30 mouse cellular contexts compared by ENCODE assay signal in the genomic region with DNA sequence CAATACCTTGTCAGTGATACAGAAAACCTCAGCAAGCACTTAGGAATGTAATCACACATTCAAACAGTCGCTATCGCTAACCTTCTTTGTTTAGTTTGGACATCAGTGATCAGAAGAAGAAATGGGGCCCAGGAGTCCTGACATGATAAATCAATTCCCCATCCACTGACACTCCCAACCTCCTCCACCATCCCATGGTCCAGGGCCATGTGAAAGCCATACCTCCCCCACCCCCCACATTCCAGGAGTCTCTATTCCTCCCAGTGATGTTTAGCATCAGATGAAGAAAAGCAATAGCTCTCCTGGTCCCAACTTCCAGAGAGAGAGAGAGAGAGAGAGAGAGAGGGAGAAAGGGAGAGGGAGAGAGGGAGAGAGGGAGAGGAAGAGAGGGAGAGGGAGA. TPM values are rescaled to one million over a fixed set of nuclear protein-coding genes. Genes with fewer than 3 reads are reported as not detected.
A peak's percentile ranks its signal among the peaks of the same experiment; 100 is the strongest.
DNase-seq lines count a peak whose midpoint lies in the region; ATAC-seq lines count a peak whose summit lies in the region.
"Had no signal": no experiment of that assay in that cellular context is flagged by ENCODE, and none has a peak within 500 bp of the region (broad histone marks: within the 10 kb centered on the region; RNA-seq: fewer than 3 reads in every experiment).

No protein-coding gene starts in this region.

- DNase-seq in forebrain, embryonic 10.5 days (ENCODE audit: extremely low spot score, low spot score), result no peak
- no peak for DNase-seq in forebrain, embryonic 14.5 days (ENCODE audit: low spot score)
- DNase-seq in kidney, adult 11 months, result no peak
- DNase-seq in R1 (ENCODE audit: low read depth, low spot score), result peak; percentile 41
- no peak for DNase-seq in gastrocnemius, postnatal 4 days (ENCODE audit: low spot score in 2 of 2)
- DNase-seq in gastrocnemius, postnatal 25 days, result no peak
- DNase-seq: adrenal gland, adult 8-10 months; cerebellum, adult 8-10 months; cerebellum, postnatal 25 days; gastrocnemius, postnatal 36 days; heart, postnatal 36 days; kidney, postnatal 10 days; layer of hippocampus, adult 9-11 months; liver, postnatal 0 days; lung, postnatal 10 days; retina, postnatal 1 day; right cerebral cortex, postnatal 25 days had no signal

- 91% methylated on average over 2 of the region's 2 CpGs for WGBS in forebrain, embryonic 10.5 days
- WGBS in forebrain, embryonic 14.5 days, result 86% methylated on average over 2 of the region's 2 CpGs
- WGBS in kidney, embryonic 14.5 days, result 40% methylated on average over 2 of the region's 2 CpGs
- WGBS in forebrain, embryonic 15.5 days, result 88% methylated on average over 2 of the region's 2 CpGs

- ATAC-seq in forebrain, embryonic 14.5 days, result no peak
- peak; percentile 73 for ATAC-seq in kidney, embryonic 14.5 days (ENCODE audit: low FRiP score, low TSS enrichment)
- ATAC-seq in forebrain, embryonic 15.5 days (replicated peaks), result no peak
- ATAC-seq: intestine, postnatal 0 days; liver, embryonic 12.5 days; liver, postnatal 0 days had no signal

- no peaks in the 10 kb centered on the region for H3K27me3 ChIP-seq in forebrain, embryonic 10.5 days (ENCODE audit: poor library complexity, severe bottlenecking)
- H3K27me3 ChIP-seq in forebrain, embryonic 14.5 days (replicated peaks; ENCODE audit: control insufficient read depth, insufficient read depth, low read length), result no peaks in the 10 kb centered on the region
- no peaks in the 10 kb centered on the region for H3K27me3 ChIP-seq in kidney, embryonic 14.5 days (ENCODE audit: control insufficient read depth, insufficient read depth, low read length)
- no peaks in the 10 kb centered on the region for H3K27me3 ChIP-seq in forebrain, embryonic 15.5 days
- H3K27me3 ChIP-seq: CH12.LX; heart, embryonic 15.5 days; hindbrain, embryonic 12.5 days; liver, embryonic 12.5 days; midbrain, embryonic 15.5 days; neural tube, embryonic 15.5 days; stomach, embryonic 15.5 days had no signal

- peaks cover 61% of the 10 kb centered on the region for H3K36me3 ChIP-seq in forebrain, embryonic 10.5 days (replicated peaks)
- H3K36me3 ChIP-seq in forebrain, embryonic 14.5 days (ENCODE audit: control insufficient read depth, insufficient read depth, low read length), result peaks cover 34% of the 10 kb centered on the region
- peaks cover 35% of the 10 kb centered on the region for H3K36me3 ChIP-seq in kidney, embryonic 14.5 days (ENCODE audit: control insufficient read depth, insufficient read depth, low read length)
- no peaks in the 10 kb centered on the region for H3K36me3 ChIP-seq in forebrain, embryonic 15.5 days
- H3K36me3 ChIP-seq: heart, embryonic 15.5 days; liver, embryonic 12.5 days; midbrain, embryonic 15.5 days; neural tube, embryonic 15.5 days; stomach, embryonic 15.5 days had no signal

- H3K9ac ChIP-seq in forebrain, embryonic 14.5 days (ENCODE audit: low read length), result no peak overlapping the region
- no peak overlapping the region for H3K9ac ChIP-seq in kidney, embryonic 14.5 days (ENCODE audit: low read depth, low read length)
- no peak overlapping the region for H3K9ac ChIP-seq in forebrain, embryonic 15.5 days (replicated peaks)
- H3K9ac ChIP-seq: heart, embryonic 15.5 days; hindbrain, embryonic 12.5 days; liver, embryonic 12.5 days; liver, postnatal 0 days; midbrain, embryonic 15.5 days; neural tube, embryonic 15.5 days; stomach, embryonic 15.5 days had no signal

- H3K4me3 ChIP-seq in forebrain, embryonic 10.5 days, result no peak overlapping the region
- H3K4me3 ChIP-seq in forebrain, embryonic 14.5 days (ENCODE audit: low read depth, low read length), result no peak overlapping the region
- no peak overlapping the region for H3K4me3 ChIP-seq in kidney, embryonic 14.5 days (ENCODE audit: low read length)
- no peak overlapping the region for H3K4me3 ChIP-seq in forebrain, embryonic 15.5 days
- H3K4me3 ChIP-seq: erythroblast, embryonic 14.5 days; heart, embryonic 15.5 days; hindbrain, embryonic 12.5 days; left cerebral cortex, adult 2 months; liver, embryonic 12.5 days; midbrain, embryonic 15.5 days; neural tube, embryonic 15.5 days; stomach, embryonic 15.5 days had no signal

- H3K27ac ChIP-seq in forebrain, embryonic 10.5 days, result peak overlapping the region; percentile 12; the same call in 1 of the 2 replicates
- H3K27ac ChIP-seq in forebrain, embryonic 14.5 days (ENCODE audit: low read depth, low read length), result no peak overlapping the region
- H3K27ac ChIP-seq in kidney, embryonic 14.5 days (ENCODE audit: low read depth, low read length), result no peak overlapping the region
- peak overlapping the region; percentile 68; the same call in 1 of the 2 replicates for H3K27ac ChIP-seq in forebrain, embryonic 15.5 days (replicated peaks)
- H3K27ac ChIP-seq: hindbrain, embryonic 12.5 days; left cerebral cortex, adult 2 months; liver, embryonic 12.5 days; macrophage; midbrain, embryonic 15.5 days; neural tube, embryonic 15.5 days had no signal

- no peak overlapping the region for H3K4me2 ChIP-seq in forebrain, embryonic 14.5 days (ENCODE audit: low read length)
- no peak overlapping the region for H3K4me2 ChIP-seq in kidney, embryonic 14.5 days (replicated peaks; ENCODE audit: low read depth, low read length)
- H3K4me2 ChIP-seq in forebrain, embryonic 15.5 days (replicated peaks), result no peak overlapping the region
- H3K4me2 ChIP-seq: heart, embryonic 15.5 days; hindbrain, embryonic 12.5 days; liver, embryonic 12.5 days; midbrain, embryonic 15.5 days; neural tube, embryonic 15.5 days; stomach, embryonic 15.5 days had no signal

- peaks cover 73% of the 10 kb centered on the region for H3K4me1 ChIP-seq in forebrain, embryonic 10.5 days
- H3K4me1 ChIP-seq in forebrain, embryonic 14.5 days (ENCODE audit: control insufficient read depth, insufficient read depth, low read length), result peaks cover 31% of the 10 kb centered on the region
- H3K4me1 ChIP-seq in kidney, embryonic 14.5 days (ENCODE audit: control insufficient read depth, insufficient read depth, low read length), result peaks cover 40% of the 10 kb centered on the region
- peaks cover 42% of the 10 kb centered on the region for H3K4me1 ChIP-seq in forebrain, embryonic 15.5 days

- no peaks in the 10 kb centered on the region for H3K9me3 ChIP-seq in forebrain, embryonic 10.5 days
- H3K9me3 ChIP-seq in forebrain, embryonic 14.5 days (replicated peaks; ENCODE audit: control insufficient read depth, low read length), result no peaks in the 10 kb centered on the region
- H3K9me3 ChIP-seq in kidney, embryonic 14.5 days (ENCODE audit: control insufficient read depth, low read length), result no peaks in the 10 kb centered on the region
- H3K9me3 ChIP-seq in forebrain, embryonic 15.5 days, result no peaks in the 10 kb centered on the region
- H3K9me3 ChIP-seq: heart, embryonic 15.5 days; hindbrain, embryonic 12.5 days; liver, embryonic 12.5 days; midbrain, embryonic 15.5 days; neural tube, embryonic 15.5 days; stomach, embryonic 15.5 days had no signal

RNA-seq across cellular contexts. Expression of gene Pbx1, which starts 28.5 kb away (rescaled TPM):
- polyA plus RNA-seq in forebrain, embryonic 10.5 days (2016; fragmentation: Nextera tagmentation; extraction: Ambion mirVana), result 38.2 and 38.8 TPM in 2 replicates
- 66.7 and 76.8 TPM in 2 replicates for polyA plus RNA-seq in forebrain, embryonic 14.5 days (2014; fragmentation: Nextera tagmentation; extraction: Ambion mirVana)
- 107 and 120 TPM in 2 replicates for polyA plus RNA-seq in kidney, embryonic 14.5 days (2014; fragmentation: Nextera tagmentation; extraction: Ambion mirVana)
- 87.4 and 90.5 TPM in 2 replicates for polyA plus RNA-seq in forebrain, embryonic 15.5 days (2015; fragmentation: Nextera tagmentation; extraction: Ambion mirVana)
- 10 to 100 TPM; 44.6 to 50.6 TPM for total RNA-seq in gastrocnemius, postnatal 4 days (2021)
- 10 to 100 TPM; 19.3 to 19.9 TPM for total RNA-seq in gastrocnemius, postnatal 25 days (2021)
- total RNA-seq: CH12.LX had no signal

Comparison
In these comparisons a context has a peak if more than half of its experiments do, and no peak if none do; other contexts are left out.
1. H3K27ac ChIP-seq: peak in forebrain, embryonic 10.5 days (single experiment) and forebrain, embryonic 15.5 days (single experiment); none in forebrain, embryonic 14.5 days (single experiment) and kidney, embryonic 14.5 days (single experiment).